Comparison of ENCODE assay signal across 12 mouse cellular contexts in genomic region chr17:31705271-31706020, GRCm38 (mm10). TPM values are rescaled to one million over a fixed set of nuclear protein-coding genes. Genes with fewer than 3 reads are reported as not detected.
DNase-seq lines count a peak whose midpoint lies in the region; ATAC-seq and TF ChIP-seq lines count a peak whose summit lies in the region.
"Had no signal": no experiment of that assay in that cellular context is flagged by ENCODE, and none has a peak within 500 bp of the region (broad histone marks: within the 10 kb centered on the region; RNA-seq: fewer than 3 reads in every experiment).

No protein-coding gene starts in this region.

- no peaks in the 10 kb centered on the region for H3K36me3 ChIP-seq in hindbrain, embryonic 14.5 days (replicated peaks; ENCODE audit: control insufficient read depth, insufficient read depth)
- H3K36me3 ChIP-seq in hindbrain, embryonic 12.5 days = no peaks in the 10 kb centered on the region
- H3K36me3 ChIP-seq in midbrain, embryonic 10.5 days = no peaks in the 10 kb centered on the region
- H3K36me3 ChIP-seq: stomach, embryonic 15.5 days had no signal

- TF ChIP-seq CTCF in gastrocnemius, adult 2 months (IDR thresholded peaks at IDR 0.05) = no peak

- H3K9me3 ChIP-seq in hindbrain, embryonic 14.5 days (ENCODE audit: control insufficient read depth, low read length) = no peaks in the 10 kb centered on the region
- no peaks in the 10 kb centered on the region for H3K9me3 ChIP-seq in hindbrain, embryonic 12.5 days (replicated peaks)
- H3K9me3 ChIP-seq in midbrain, embryonic 10.5 days (replicated peaks) = no peaks in the 10 kb centered on the region
- H3K9me3 ChIP-seq: stomach, embryonic 15.5 days had no signal

- DNase-seq in hindbrain, embryonic 14.5 days (ENCODE audit: low spot score) = peak; percentile 49
- DNase-seq in brain, adult 2 months (ENCODE audit: low read depth, low spot score) = peak; percentile 85
- peak; percentile 90 for DNase-seq in gastrocnemius, adult 2 months
- peak; percentile 37 for DNase-seq in ovary, postnatal 14 days (ENCODE audit: low spot score)
- DNase-seq in spleen, postnatal 4 days (ENCODE audit: low spot score in 2 of 2) = no peak
- no peak for DNase-seq in midbrain, embryonic 10.5 days (ENCODE audit: low spot score)
- DNase-seq: embryo, embryonic 11 days had no signal

- intact Hi-C loops in gastrocnemius, adult 2 months (cut with DNase I) = loop anchor here (2.0 kb wide), 1 partner anchor 21 kb away; no protein-coding TSS in a partner anchor

- H3K9ac ChIP-seq in hindbrain, embryonic 14.5 days = no peak overlapping the region
- H3K9ac ChIP-seq in hindbrain, embryonic 12.5 days = no peak overlapping the region
- H3K9ac ChIP-seq: stomach, embryonic 15.5 days had no signal

- no peak overlapping the region for H3K4me2 ChIP-seq in hindbrain, embryonic 14.5 days (replicated peaks)
- H3K4me2 ChIP-seq in hindbrain, embryonic 12.5 days (replicated peaks) = no peak overlapping the region
- H3K4me2 ChIP-seq: stomach, embryonic 15.5 days had no signal

- H3K4me3 ChIP-seq in hindbrain, embryonic 14.5 days (replicated peaks; ENCODE audit: low read length) = no peak overlapping the region
- no peak overlapping the region for H3K4me3 ChIP-seq in hindbrain, embryonic 12.5 days
- no peak overlapping the region for H3K4me3 ChIP-seq in gastrocnemius, adult 2 months
- no peak overlapping the region for H3K4me3 ChIP-seq in midbrain, embryonic 10.5 days
- H3K4me3 ChIP-seq: stomach, embryonic 15.5 days had no signal

- H3K27ac ChIP-seq in hindbrain, embryonic 14.5 days = no peak overlapping the region
- no peak overlapping the region for H3K27ac ChIP-seq in hindbrain, embryonic 12.5 days
- peak overlapping the region; percentile 59 for H3K27ac ChIP-seq in gastrocnemius, adult 2 months
- no peak overlapping the region for H3K27ac ChIP-seq in midbrain, embryonic 10.5 days (replicated peaks)
- H3K27ac ChIP-seq: macrophage; stomach, embryonic 15.5 days had no signal

- H3K27me3 ChIP-seq in hindbrain, embryonic 14.5 days (ENCODE audit: control insufficient read depth, insufficient read depth, low read length) = no peaks in the 10 kb centered on the region
- no peaks in the 10 kb centered on the region for H3K27me3 ChIP-seq in hindbrain, embryonic 12.5 days
- H3K27me3 ChIP-seq in midbrain, embryonic 10.5 days (ENCODE audit: low read depth, poor library complexity, severe bottlenecking) = no peaks in the 10 kb centered on the region
- H3K27me3 ChIP-seq: stomach, embryonic 15.5 days had no signal

- 68% methylated on average over 20 of the region's 20 CpGs for WGBS in hindbrain, embryonic 14.5 days
- 80% methylated on average over 20 of the region's 20 CpGs for WGBS in hindbrain, embryonic 12.5 days
- WGBS in midbrain, embryonic 10.5 days = 80% methylated on average over 20 of the region's 20 CpGs

- H3K4me1 ChIP-seq in hindbrain, embryonic 14.5 days (replicated peaks; ENCODE audit: control insufficient read depth, insufficient read depth, low read length) = no peaks in the 10 kb centered on the region
- H3K4me1 ChIP-seq in hindbrain, embryonic 12.5 days = no peaks in the 10 kb centered on the region
- peaks cover 4% of the 10 kb centered on the region for H3K4me1 ChIP-seq in midbrain, embryonic 10.5 days
- H3K4me1 ChIP-seq: stomach, embryonic 15.5 days had no signal

- peak; percentile 55; the same call in 1 of the 2 replicates for ATAC-seq in hindbrain, embryonic 14.5 days (ENCODE audit: low FRiP score)
- no peak for ATAC-seq in hindbrain, embryonic 12.5 days (ENCODE audit: low FRiP score)
- no peak for ATAC-seq in granulocyte monocyte progenitor cell, adult 5-6 weeks (replicated peaks; ENCODE audit: poor library complexity, severe bottlenecking)

RNA-seq across cellular contexts. Expression of gene Cryaa, which starts 27.8 kb away (rescaled TPM):
- 0.20 and 0.30 TPM in 2 replicates for polyA plus RNA-seq in hindbrain, embryonic 14.5 days (2014; fragmentation: Nextera tagmentation; extraction: Ambion mirVana)
- polyA plus RNA-seq in hindbrain, embryonic 12.5 days (2016; fragmentation: Nextera tagmentation; extraction: Ambion mirVana) = not detected in 2 replicates
- total RNA-seq in gastrocnemius, adult 2 months (2021) = not detected
- total RNA-seq in granulocyte monocyte progenitor cell, adult 5-6 weeks (2014; fragmentation: Nextera tagmentation) = not detected in 2 replicates
- not detected in 2 replicates for total RNA-seq in granulocyte monocyte progenitor cell, adult 5-6 weeks (2017)
- not detected in 2 replicates for polyA plus RNA-seq in midbrain, embryonic 10.5 days (2016; fragmentation: Nextera tagmentation; extraction: Ambion mirVana)
- total RNA-seq: hematopoietic stem cell, adult 5-6 weeks had no signal
- polyA plus RNA-seq: macrophage had no signal

RNA-seq across cellular contexts. Expression of gene U2af1, which starts 46.8 kb away (rescaled TPM):
- polyA plus RNA-seq in hindbrain, embryonic 14.5 days (2014; fragmentation: Nextera tagmentation; extraction: Ambion mirVana) = 92.9 and 105 TPM in 2 replicates
- polyA plus RNA-seq in hindbrain, embryonic 12.5 days (2016; fragmentation: Nextera tagmentation; extraction: Ambion mirVana) = 293 and 303 TPM in 2 replicates
- 10 to 100 TPM; 67.8 to 68.3 TPM for total RNA-seq in gastrocnemius, adult 2 months (2021)
- 116 and 155 TPM in 2 replicates for total RNA-seq in granulocyte monocyte progenitor cell, adult 5-6 weeks (2014; fragmentation: Nextera tagmentation)
- 250 and 287 TPM in 2 replicates for total RNA-seq in granulocyte monocyte progenitor cell, adult 5-6 weeks (2017)
- 449 and 476 TPM in 2 replicates for polyA plus RNA-seq in midbrain, embryonic 10.5 days (2016; fragmentation: Nextera tagmentation; extraction: Ambion mirVana)

Comparison
In these comparisons a context has a peak if more than half of its experiments do, and no peak if none do; other contexts are left out.
1. DNase-seq: peak in hindbrain, embryonic 14.5 days (single experiment), brain, adult 2 months (single experiment), gastrocnemius, adult 2 months (single experiment) and ovary, postnatal 14 days (single experiment); none in spleen, postnatal 4 days (0 of 2) and midbrain, embryonic 10.5 days (single experiment).